Mouse (Mus musculus) ES-CJ7 (cell line): ENCODE data around the gene Olfr463.
"Not testable (repeated sequence)": the region's sequence is repeated elsewhere in the genome, so short reads cannot be mapped to it uniquely, and the experiment has no call there.

Experiments
- DNase-seq: peaks from one replicate; pipeline ENCODE4 v3.0.0; 2011; ENCODE audit warnings: low read depth, low spot score

The Olfr463 gene

DNA sequence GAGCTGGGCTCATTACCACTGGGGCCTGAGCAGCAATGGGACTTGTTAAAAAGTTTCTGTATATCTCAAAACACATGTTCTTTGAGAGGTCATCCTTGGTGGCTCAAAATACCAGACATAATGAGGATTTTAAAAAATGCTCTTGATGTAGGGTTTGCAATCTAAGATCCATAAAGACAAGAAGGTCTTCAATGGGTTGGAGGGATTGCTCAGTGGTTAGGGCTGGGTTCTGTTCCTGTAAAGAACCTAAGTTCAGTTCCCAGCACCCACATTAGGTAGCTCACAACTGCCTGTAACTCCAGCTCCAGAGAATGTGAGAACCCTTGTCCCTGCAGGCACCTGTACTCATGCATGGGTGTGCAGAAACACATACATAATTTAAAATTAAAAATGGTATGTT, at the start of gene Olfr463:
Olfr463 (minus strand) TSS at position 101 of the 400 bp plus-strand sequence.
- no peak for DNase-seq

DNA sequence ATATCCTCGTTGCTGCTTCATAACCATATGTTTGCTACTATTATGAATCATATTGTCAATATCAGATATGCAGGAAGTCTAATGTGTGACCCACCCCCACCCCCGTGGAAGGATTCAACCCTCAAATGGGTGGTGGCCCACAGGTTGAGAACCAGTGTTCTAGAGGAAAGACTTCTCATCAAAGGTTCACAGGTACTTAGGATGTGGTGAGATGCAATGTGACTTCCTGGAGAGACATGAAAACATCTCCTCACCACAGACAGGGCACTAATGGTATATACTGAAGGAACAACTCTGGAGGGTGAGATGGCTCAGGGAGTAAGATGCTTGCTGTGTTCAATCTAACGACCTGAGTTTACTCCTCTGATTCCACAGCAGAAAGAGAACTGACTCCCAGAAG, 38.3 kb upstream of the Olfr463 start:
- DNase-seq, result no peak

DNA sequence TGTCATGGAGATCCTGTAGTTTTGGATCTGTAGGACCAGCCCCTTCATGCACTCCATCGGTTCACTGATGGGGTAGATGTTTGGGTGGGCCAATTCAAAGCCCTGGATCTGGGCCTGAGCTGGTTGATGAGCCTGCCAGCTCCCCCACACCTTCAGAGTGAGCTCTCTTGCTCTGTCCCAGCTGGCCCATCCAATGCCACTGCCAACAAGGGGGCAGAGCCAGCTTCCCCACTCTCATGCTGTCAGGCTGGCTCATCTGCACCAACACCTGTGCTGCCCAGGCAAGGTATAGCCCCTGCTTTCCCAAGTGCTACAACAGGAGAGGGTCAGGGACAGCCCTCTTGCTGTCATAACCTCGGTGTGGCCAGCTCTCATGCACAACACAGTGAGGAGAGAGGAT, 36.5 kb upstream of the Olfr463 start:
- DNase-seq, result no peak

DNA sequence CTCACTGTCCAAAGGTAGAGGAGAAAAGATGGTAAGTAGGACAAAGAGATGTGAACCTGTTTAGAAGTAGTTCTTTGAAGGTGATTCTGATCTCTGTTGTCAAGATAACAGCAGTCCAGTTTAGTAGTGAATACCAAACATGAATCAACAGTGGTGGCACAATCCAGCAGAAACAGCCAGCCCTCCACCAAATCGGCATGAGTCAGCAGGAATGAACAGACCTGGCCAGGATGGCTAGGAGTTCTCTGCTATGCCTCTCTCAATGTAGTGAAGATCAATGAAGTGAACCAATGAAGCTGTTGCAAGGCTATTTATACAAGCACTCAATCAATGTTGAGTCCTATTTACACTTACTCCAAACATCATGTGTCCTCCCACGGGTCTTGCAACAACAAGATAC, 33.2 kb upstream of the Olfr463 start:
- no peak for DNase-seq

DNA sequence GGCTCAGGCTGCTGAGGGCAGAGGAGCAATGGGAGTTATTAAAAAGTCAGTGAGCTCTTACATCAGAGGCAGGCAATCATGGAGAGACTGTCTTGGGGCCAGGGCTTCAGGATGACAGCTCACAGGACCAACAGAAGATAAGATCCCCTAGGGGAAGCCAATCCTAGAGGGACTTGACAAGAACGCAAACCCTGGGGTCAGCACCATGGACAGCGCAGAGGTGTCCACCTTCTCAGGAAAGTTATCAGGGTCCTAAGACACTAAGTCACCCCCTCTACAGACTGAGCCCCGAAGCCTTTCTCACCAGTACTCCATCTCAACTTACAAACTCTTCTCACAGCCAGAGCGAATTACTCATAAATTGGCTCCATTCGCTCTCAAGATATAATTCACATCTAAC, 23.8 kb upstream of the Olfr463 start, which contains the start of gene Olfr464:
Olfr464 (minus strand) TSS at position 2 of the 400 bp plus-strand sequence.
- peak; percentile 74 for DNase-seq

DNA sequence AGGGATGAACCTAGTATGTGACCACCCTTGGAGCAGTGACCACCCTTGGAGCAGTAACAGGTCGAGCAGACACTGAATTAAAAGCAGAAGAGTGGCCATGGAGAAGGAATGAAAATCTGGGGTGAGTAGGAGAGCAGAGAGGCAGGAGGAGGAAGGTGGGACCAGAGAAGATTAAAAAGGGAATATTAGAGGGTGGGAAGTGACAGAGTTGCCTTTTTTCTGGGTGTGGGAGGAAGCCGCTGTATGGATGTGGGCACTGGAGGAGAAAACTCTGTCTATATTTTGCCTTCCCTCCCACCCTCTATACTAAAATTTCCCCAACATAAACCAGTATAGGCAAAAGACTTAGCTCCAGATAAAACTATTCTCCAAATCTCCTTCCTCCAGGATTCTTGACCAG, 23.1 kb upstream of the Olfr463 start:
- no peak for DNase-seq

DNA sequence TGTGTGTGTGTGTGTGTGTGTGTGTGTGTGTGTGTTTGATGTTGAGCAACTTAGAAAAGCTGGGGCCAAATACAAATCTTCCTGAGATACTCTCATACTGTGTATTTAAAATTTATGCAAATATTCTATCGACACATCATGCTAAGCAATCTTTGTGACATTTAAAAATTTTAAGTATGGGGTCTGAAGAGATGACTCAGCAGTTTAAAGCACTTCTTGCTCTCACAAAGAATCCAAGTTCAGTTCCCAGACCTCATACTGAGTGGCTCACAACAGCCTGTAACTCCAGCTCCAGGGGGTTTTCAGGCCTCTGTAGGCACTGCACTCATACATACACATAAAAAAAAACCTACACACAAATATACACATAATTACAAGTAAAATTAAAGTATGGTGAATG, 18.8 kb upstream of the Olfr463 start:
- no peak for DNase-seq

DNA sequence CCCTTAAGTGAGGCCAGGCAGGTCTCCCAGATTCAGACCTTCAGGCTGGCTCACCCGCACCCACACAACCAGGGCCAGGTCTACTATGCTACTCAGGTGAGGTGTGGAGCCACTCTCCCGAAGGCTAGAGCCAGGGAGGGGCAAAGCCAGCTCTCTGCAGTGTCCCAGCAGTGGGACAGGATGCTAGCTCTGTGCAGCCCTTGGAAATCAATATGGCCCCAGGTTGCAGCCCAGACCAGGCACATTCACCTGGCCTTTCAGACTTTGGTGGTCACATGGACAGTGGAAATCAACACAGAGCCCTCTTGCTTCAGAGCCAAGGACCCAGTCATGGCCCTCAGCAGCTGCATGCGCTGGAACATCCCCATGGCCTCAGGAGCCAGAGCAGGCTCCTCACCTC, 7.1 kb upstream of the Olfr463 start:
- DNase-seq, result no peak

DNA sequence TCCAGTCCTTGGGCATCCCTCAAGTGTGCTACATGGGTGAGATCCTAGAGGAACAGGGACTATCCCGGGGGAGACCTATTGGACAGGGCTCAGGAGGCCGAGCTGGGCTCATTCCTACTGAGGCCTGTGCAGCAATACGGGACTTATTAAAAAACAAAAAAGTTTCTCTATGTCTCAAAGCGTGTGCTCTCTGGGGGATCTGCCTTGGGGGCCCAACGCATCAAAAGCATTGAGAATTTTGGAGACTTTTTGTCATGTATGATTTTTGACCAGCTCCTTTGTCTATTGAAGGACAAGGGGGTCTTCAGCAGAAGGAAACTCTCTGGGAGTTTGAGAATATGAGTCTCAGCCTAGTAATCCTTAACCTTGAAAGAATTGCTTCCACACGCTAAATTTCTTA, 5.0 kb downstream of the Olfr463 start, which contains the start of gene Olfr462:
Olfr462 (minus strand) TSS at position 101 of the 400 bp plus-strand sequence.
- no peak for DNase-seq

DNA sequence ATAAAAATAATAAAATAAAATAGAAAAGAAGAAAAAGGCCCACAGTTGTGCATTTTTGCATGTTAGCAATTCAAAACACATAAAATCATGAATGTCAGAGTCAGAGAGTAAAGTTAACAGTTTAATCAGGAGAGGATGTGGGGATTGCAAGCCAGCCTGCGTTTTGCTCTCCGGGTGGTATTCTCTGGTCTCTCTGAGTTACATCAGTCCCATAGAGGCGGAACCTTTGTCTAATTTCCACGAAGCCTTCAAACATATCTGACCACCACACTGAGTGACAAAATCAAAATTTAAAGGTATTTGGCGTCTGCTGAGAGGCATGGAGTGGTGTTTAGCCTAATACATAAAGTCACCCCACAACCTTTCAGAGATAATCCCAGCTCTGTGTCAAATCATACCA, 12.3 kb downstream of the Olfr463 start:
- no peak for DNase-seq

DNA sequence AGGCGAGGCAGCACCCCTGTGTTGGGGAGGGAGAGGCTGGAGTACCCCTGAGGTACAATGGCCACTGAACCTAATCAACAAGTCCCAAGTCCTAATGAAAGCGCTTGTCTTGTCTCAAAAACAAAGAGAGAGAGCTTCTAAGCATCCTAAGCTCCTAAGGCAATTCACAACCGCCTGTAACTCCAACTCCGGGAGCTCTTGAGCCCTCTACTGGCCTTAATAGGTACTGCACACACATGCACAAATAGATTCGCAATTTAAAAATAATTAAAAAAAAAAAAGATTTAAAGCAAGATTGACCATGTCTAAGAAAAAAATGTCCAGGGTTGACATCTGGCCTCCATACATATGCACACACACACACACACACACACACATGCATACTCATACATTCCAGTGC, 13.7 kb downstream of the Olfr463 start:
- peak; percentile 65 for DNase-seq

DNA sequence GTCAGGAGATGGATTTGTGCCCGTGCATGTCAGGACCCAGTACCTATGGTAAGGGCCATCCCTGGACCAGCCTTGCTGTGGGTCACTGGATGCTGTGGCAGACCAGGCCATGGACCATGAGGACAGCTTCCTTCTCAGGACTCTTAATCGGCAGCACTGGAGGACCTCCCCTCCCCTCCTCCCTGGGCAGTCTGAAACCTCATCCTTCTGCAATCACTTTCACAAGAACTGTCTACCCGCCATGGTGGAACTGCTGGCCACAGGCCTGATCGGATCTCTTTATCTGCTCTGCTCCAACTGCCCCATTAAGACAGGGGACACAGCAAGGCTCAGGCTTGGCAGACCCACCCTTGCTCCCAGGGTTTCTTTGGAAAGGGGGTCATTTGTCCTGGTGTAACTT, 15.5 kb downstream of the Olfr463 start:
- DNase-seq, result no peak

DNA sequence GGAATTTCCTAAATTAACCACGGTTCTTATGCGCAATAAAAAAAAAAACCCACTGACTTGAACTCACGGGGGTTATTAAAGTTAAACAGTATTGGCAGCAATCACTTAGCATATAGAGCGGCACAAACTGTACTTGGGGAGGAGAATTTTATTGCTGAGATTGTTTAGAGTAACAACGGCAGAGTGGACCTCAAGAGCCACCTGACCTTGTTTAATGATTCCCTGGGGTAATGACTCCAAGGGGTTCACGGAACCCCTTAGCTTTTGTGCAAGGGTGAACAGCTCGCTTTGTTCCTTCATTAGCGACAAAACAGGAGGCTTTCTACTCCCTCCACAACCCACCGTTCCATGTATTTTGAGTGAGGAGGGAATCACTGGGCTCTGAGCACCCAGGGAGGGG, 17.4 kb downstream of the Olfr463 start:
- DNase-seq, result no peak

DNA sequence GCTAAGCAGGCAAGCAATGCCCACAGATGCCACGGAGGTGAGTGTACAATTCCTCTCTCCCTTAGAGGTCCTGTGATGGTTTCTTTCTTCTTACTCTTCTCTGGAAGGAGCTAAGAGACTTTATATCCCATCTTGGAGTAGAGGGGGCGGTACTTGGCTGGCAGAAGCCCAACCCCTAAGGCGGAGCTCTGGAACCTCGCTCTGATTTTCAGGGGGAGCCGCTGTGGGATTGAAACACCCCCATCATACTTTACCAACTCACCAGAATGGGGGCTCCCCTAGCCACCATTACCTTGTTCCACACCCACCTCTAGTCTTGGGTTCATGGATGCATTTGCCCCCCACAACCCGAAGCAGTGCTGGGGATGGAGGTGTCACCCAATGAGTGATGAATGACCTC, 21.8 kb downstream of the Olfr463 start, which contains the start of gene Epx:
Epx (minus strand) TSS at position 101 of the 400 bp plus-strand sequence.
- DNase-seq, result no peak

DNA sequence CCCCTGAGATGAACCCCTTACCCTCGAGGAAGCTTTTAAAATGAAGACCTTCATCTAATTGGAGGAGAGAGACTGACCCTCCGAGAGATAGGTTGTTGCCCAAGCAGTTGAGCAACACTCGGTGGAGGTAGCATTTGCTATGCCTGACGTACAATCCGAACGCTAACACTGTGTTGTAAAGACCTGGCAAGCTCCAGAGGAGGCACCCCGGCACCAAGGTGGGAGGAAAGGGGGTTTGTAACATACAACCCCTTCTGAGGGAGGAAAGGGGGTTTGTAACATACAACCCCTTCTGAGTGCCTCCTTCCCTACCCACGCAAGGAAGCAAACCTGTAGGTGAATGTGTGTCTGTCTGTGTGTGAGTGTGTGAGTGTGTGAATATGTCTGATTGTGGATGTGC, 25.4 kb downstream of the Olfr463 start:
- DNase-seq, result no peak

DNA sequence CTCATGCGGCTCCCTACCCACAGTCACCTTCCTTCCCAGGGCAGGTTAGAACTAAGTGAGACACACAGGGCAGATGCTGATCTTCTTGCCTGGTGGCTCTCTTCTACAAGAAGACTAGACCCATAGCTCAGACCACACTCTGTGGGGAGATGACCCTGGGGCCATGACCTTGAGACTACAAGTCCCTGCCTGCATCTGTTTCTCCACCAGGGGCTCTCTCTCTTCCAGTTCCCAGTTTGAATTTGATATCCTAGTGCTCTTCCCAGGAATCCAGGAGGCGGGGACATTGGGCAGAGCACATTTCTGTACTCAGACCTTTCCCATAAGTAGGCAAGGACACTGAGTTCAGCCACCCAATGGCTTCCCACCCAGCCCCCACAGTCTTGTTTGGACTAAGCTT, 27.1 kb downstream of the Olfr463 start:
- peak; percentile 68 for DNase-seq

DNA sequence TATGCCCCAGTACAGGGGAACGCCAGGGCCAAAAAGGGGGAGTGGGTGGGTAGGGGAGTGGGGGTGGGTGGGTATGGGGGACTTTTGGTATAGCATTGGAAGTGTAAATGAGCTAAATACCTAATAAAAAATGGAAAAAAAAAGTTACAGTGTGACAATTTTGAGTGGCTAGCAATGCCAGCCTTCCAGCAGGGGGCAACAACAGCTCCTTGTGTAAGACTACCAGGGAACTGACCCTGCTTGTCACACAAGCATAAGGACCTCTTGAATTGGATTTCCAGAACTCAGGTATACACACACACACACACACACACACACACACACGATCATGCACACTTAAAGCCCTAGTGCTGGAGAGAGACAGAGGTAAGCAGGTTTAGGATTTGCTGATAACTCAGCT, 30.3 kb downstream of the Olfr463 start:
- DNase-seq, result not testable (repeated sequence)

DNA sequence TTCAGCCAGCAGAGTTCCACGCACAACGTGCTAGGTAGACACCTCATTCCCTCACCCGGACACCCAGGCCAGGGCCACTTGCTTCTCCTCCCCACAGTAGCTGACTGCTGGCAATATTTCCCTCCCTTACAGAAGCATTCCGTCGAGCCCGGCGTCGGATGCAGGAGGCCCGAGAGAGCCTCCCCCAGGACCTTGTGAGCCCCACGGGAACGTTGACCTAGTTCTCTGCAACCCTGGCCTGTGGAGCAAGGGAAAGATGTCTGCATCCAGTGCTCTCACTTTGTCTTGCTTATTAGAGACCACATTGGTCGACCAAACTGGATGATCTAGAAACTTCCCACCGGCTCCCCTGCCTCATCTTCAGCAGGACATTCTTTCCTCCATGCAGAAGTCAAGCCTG, 34.4 kb downstream of the Olfr463 start:
- no peak for DNase-seq

DNA sequence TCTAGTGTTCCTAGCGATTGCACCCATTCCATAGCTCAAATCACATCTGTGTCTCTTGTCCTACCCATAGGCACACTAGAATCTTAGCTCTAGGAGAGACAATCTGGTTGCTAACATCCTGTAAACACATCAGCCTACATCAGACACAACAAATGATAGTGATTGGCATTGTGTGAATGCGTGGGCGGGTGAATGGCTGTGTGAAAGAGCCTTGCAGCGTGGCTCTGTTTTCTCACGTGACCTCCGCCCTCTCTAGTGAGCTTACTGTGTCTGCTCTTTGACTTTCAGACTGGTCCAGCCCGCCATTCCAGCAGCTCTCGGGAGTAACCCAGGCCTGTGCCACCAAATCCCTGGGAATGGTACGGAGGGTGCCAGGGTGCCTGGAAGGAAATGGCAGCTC, 36.8 kb downstream of the Olfr463 start:
- DNase-seq, result no peak

DNA sequence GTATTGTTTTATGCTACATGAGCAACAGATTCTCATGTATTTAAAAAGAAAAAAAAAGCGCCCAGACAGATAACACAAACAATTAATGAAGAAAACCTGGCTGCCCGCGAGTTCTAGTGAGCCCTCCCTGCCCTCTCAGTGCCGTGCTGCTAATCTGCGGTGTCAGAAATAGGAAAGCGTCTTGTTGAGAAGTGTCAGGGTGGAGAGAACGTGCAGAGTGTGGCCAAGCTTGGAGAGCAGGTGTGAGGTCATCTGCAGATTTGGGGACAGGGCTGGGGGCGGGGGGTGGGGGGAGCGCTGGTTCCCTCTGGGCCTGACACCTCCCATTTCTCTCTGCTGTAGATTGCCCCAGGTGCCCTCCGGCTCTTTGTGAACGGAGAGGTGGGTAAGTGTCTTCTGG, 37.9 kb downstream of the Olfr463 start:
- no peak for DNase-seq

DNA sequence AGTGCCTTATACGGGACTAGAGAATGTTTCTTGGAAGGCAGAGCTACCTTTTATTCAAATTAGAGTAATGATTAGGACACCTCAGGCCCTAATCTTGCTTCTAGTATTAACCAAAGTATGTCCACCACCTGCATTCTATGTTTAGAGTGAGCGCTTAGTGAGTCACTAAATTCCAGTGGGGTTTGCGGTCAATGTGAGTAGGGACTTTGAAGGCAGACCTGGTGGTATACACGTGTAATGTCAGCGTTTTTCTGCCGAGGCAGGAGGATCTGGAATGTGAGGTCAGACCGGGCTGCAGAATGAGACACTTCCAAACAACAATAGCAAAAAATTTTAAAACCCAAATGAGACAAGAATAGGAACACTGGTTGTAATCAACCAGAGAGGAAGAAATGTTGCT, 42.6 kb downstream of the Olfr463 start:
- no peak for DNase-seq

DNA sequence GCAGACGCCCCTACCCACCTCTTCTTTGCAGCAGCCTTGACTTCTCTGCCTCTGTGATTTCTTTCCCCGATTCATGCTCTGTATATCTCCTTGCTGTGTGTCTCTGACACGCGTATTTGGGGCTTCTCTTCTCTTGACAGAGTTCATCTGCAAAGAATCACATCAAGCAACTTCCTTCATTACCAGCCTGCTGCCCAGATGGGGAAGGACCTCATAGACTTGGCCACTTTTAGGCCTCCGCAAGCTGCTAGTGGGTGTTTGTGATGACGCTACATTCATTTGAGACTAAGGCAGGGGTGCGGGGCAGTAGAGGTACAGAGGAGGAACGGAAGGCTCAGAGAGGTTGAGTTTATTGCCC, 43.6 kb downstream of the Olfr463 start:
- peak; percentile 16 for DNase-seq

DNA sequence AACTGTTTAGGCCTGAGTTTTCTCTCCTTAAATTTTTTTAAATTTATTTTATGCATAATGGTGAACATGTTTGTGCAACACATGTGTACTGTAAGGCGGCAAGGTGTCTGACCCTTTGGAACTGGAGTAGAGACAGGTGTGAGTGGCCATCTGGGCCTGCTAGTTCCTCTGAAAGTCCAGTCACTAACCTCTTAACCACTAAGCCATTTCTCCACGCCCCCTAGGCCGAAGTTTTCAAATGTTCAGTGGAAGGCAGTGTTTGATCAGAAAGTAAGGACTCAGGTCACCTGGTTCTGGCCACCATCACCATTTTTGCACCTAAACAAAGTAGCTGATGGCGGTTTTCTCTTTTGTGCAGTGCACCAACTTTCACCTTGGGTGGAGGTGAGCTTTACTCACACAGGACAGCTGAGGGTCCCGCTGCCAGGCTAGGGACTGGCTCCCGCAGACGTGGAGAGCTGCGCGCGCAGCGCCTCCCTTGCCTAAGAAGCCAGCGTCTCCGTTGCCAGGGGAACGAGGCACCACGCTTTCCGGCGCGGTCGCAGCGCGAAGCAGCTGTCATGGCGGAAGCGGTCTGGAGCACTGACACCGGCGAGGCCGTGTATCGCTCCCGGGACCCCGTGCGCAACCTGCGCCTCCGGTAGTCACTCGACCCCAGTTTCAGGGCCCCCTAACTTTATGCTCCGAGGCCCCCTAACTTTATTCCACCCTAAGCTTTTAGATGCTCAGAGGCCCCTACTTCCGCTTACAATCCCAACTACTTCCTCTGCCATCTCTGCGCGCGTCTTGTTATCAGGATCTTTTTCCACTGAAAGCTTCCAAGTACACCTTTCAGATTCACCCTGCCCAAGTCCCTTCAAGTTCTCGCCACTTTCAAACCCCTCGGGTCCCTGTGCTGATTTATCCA, 44.2 kb downstream of the Olfr463 start, which contains the start of gene Mks1:
Mks1 (plus strand) TSS at position 526 of the 907 bp plus-strand sequence.
- peak; percentile 94 for DNase-seq
